Mouse (Mus musculus) thymus, adult 2 months (tissue): ENCODE measurements around the gene Spz1.

Experiments
- CTCF ChIP-seq: fragments of 200-500 bp; IDR thresholded peaks from 2 replicates; pipeline ENCODE4 v1.5.1; 2012; ENCODE audit warnings: mild to moderate bottlenecking, control low read depth, low read length, moderate library complexity, borderline replicate concordance; ENCODE audit not compliant: control insufficient read depth, poor library complexity, insufficient read depth; ENCODE audit errors: extremely low read depth
- POLR2A ChIP-seq: fragments of 200-500 bp; IDR thresholded peaks from 2 replicates; pipeline ENCODE4 v1.6.1; 2012; ENCODE audit warnings: mild to moderate bottlenecking, low read length, control low read depth, moderate library complexity; ENCODE audit not compliant: control insufficient read depth, poor library complexity, insufficient read depth; ENCODE audit errors: extremely low read depth

GRCm38 (mm10) chr13:92576072-92576471 is at the start of gene Spz1:
- TF ChIP-seq POLR2A (no peak), CTCF (no peak)
